Mouse (Mus musculus): ENCODE measurements at regions not wholly inside any gene's neighbourhood (a gene's known extent, or its start where the extent isn't known, plus 50 kb on each side); places are given as distances from the start of the nearest gene placed in this dataset.

- WGBS, result 90% methylated on average over 1 of the region's 1 CpGs
- no peak for DNase-seq (ENCODE audit: low spot score)
- no peaks in the 10 kb centered on the region for H3K27me3 ChIP-seq (replicated peaks; ENCODE audit: low read depth, poor library complexity, severe bottlenecking)
- no peaks in the 10 kb centered on the region for H3K36me3 ChIP-seq (replicated peaks)
- no peaks in the 10 kb centered on the region for H3K9me3 ChIP-seq
- no peak overlapping the region for H3K27ac ChIP-seq (replicated peaks)
- H3K4me1 ChIP-seq, result no peaks in the 10 kb centered on the region
- H3K4me3 ChIP-seq, result no peak overlapping the region
These were observed 2845.4 kb upstream of the Lrrc6 start for GRCm38 (mm10) chr15:69346065-69346464.

GRCm38 (mm10) chr15:69342759-69343158 is 2842.0 kb upstream of the Lrrc6 start:
- no peak for DNase-seq (ENCODE audit: low spot score)
- Histone ChIP-seq H3K4me3 (no peak overlapping the region), H3K27ac (replicated peaks) (no peak overlapping the region), H3K9me3 (no peaks in the 10 kb centered on the region), H3K27me3 (replicated peaks; ENCODE audit: low read depth, poor library complexity, severe bottlenecking) (no peaks in the 10 kb centered on the region), H3K4me1 (no peaks in the 10 kb centered on the region), H3K36me3 (replicated peaks) (no peaks in the 10 kb centered on the region)
- WGBS, result 59% methylated on average over 2 of the region's 2 CpGs

- 89% methylated on average over 2 of the region's 2 CpGs for WGBS
- no peaks in the 10 kb centered on the region for H3K4me1 ChIP-seq
- no peak overlapping the region for H3K27ac ChIP-seq (replicated peaks)
These were observed 2835.8 kb upstream of the Lrrc6 start for GRCm38 (mm10) chr15:69336491-69336890.

DNA sequence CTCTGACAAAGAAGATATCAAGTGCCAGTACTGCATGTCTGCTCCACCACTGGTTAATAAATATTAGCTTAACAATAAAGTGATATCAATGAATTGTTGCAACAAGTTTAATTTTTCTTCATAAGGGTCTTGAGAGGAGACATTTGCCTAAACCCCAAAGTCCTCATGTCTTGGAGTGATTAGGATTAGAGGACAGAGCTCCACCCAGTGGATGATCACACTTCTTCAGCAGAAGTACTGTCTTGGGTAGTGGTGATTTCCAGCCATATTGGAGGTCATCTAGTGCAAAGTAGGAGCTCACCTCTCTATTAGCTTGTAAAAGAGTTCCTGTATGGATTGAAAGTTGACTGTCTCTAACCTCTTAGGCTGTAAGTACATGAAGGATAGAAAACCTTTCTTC is 2825.8 kb upstream of the Lrrc6 start:
- Histone ChIP-seq H3K27me3 (replicated peaks; ENCODE audit: low read depth, poor library complexity, severe bottlenecking) (no peaks in the 10 kb centered on the region), H3K9me3 (no peaks in the 10 kb centered on the region), H3K4me1 (no peaks in the 10 kb centered on the region), H3K36me3 (replicated peaks) (no peaks in the 10 kb centered on the region), H3K27ac (replicated peaks) (no peak overlapping the region), H3K4me3 (no peak overlapping the region)
- DNase-seq (ENCODE audit: low spot score), result no peak

More at GRCm38 (mm10) chr15:69336491-69336890, 2835.8 kb upstream of the Lrrc6 start:
- Histone ChIP-seq H3K36me3 (replicated peaks) (no peaks in the 10 kb centered on the region), H3K4me3 (no peak overlapping the region), H3K27me3 (replicated peaks; ENCODE audit: low read depth, poor library complexity, severe bottlenecking) (no peaks in the 10 kb centered on the region), H3K9me3 (no peaks in the 10 kb centered on the region)
- no peak for DNase-seq (ENCODE audit: low spot score)

- no peaks in the 10 kb centered on the region for H3K4me1 ChIP-seq
- 84% methylated on average over 5 of the region's 5 CpGs for WGBS
These were observed 2802.4 kb upstream of the Lrrc6 start for GRCm38 (mm10) chr15:69303100-69303499.

DNA sequence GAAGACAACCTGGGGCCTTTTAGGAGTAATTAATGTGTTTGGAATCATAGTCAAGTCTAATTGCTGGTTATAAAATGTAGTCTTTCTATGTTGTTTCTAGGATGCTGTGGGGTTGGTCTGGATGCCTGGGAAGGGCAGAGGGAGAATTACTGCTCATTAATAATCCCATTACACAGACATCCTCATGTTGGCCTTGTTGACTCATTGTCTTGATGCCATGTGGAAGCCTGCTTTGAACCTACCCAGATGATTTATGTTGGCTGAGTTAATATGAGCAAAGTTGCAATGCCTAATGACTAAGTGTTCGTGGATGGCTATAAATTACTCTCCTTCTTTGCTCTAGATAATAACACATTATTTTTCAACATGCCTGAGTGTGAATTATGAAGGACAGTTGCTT is 2790.6 kb upstream of the Lrrc6 start:
- no peak overlapping the region for H3K4me3 ChIP-seq
- WGBS, result 73% methylated on average over 1 of the region's 1 CpGs
- no peaks in the 10 kb centered on the region for H3K27me3 ChIP-seq (replicated peaks; ENCODE audit: low read depth, poor library complexity, severe bottlenecking)
- no peaks in the 10 kb centered on the region for H3K9me3 ChIP-seq
- no peaks in the 10 kb centered on the region for H3K4me1 ChIP-seq
- H3K27ac ChIP-seq (replicated peaks), result no peak overlapping the region
- no peaks in the 10 kb centered on the region for H3K36me3 ChIP-seq (replicated peaks)
- DNase-seq (ENCODE audit: low spot score), result no peak

More at GRCm38 (mm10) chr15:69303100-69303499, 2802.4 kb upstream of the Lrrc6 start:
- Histone ChIP-seq H3K27ac (replicated peaks) (no peak overlapping the region), H3K27me3 (replicated peaks; ENCODE audit: low read depth, poor library complexity, severe bottlenecking) (no peaks in the 10 kb centered on the region), H3K9me3 (no peaks in the 10 kb centered on the region), H3K36me3 (replicated peaks) (no peaks in the 10 kb centered on the region), H3K4me3 (no peak overlapping the region)
- DNase-seq (ENCODE audit: low spot score), result no peak

- no peak overlapping the region for H3K4me3 ChIP-seq
- no peaks in the 10 kb centered on the region for H3K9me3 ChIP-seq
- peak; percentile 9 for DNase-seq (ENCODE audit: low spot score)
- H3K36me3 ChIP-seq (replicated peaks), result no peaks in the 10 kb centered on the region
- peaks cover 10% of the 10 kb centered on the region for H3K4me1 ChIP-seq
- no peak overlapping the region for H3K27ac ChIP-seq (replicated peaks)
- no peaks in the 10 kb centered on the region for H3K27me3 ChIP-seq (replicated peaks; ENCODE audit: low read depth, poor library complexity, severe bottlenecking)
These were observed 2775.0 kb upstream of the Lrrc6 start for GRCm38 (mm10) chr15:69275546-69276255.

DNA sequence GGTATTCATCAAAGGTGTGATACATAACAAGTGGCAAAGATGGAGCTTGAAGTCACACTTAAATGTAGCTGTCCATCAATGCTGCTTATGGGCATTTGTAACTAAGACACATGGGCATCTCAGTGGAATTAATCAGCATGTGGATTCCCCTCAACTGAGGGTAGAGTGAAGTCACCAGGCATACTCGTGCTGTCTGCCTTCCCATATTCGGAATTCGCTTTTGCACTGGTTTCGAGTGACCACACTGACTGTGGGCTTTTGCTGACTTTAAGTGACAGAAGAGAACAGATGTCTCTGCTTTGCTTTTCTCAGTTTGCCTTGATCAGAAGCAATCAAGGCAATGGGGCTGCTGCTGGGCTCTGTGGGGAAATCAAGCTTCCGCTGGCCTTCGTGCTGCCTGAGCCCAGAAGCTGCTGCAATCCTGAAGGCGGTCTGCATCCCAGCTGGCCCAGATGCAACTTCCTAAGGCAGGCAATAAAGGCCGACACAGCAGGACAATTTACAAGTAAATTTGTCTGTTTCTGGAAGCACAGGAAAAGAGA is 2773.6 kb upstream of the Lrrc6 start:
- no peak overlapping the region for H3K4me3 ChIP-seq
- peaks cover 10% of the 10 kb centered on the region for H3K4me1 ChIP-seq
- peak; percentile 29 for DNase-seq (ENCODE audit: low spot score)
- no peaks in the 10 kb centered on the region for H3K9me3 ChIP-seq
- 67% methylated on average over 8 of the region's 8 CpGs for WGBS
- no peak overlapping the region for H3K27ac ChIP-seq (replicated peaks)
- no peaks in the 10 kb centered on the region for H3K36me3 ChIP-seq (replicated peaks)
- H3K27me3 ChIP-seq (replicated peaks; ENCODE audit: low read depth, poor library complexity, severe bottlenecking), result no peaks in the 10 kb centered on the region

DNA sequence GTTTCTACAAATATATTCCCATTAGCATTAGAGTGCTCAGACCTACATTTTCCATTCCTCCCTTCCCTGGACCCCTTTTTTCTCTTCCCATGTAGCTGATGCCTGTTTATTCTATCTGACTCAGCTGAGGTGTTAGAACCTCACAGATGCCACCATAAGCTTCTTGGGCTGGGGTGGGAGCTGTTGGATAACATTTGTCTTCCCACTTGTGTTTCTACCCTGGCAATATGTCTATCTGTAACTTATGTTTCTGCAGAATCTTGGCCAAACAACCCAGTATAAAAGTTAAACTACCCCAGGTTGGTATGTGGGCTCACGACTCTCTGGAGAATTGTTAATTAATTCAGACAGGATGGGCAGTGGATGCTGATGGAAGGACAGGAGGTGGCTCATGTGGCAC is 2772.8 kb upstream of the Lrrc6 start:
- no peak for DNase-seq (ENCODE audit: low spot score)
- H3K4me3 ChIP-seq, result no peak overlapping the region
- H3K27ac ChIP-seq (replicated peaks), result no peak overlapping the region
- no peaks in the 10 kb centered on the region for H3K9me3 ChIP-seq
- peaks cover 10% of the 10 kb centered on the region for H3K4me1 ChIP-seq
- H3K27me3 ChIP-seq (replicated peaks; ENCODE audit: low read depth, poor library complexity, severe bottlenecking), result no peaks in the 10 kb centered on the region
- H3K36me3 ChIP-seq (replicated peaks), result no peaks in the 10 kb centered on the region
- 82% methylated on average over 1 of the region's 1 CpGs for WGBS

GRCm38 (mm10) chr15:69261940-69262339 is 2761.2 kb upstream of the Lrrc6 start:
- no peak for DNase-seq (ENCODE audit: low spot score)
- Histone ChIP-seq H3K9me3 (no peaks in the 10 kb centered on the region), H3K4me3 (no peak overlapping the region), H3K36me3 (replicated peaks) (no peaks in the 10 kb centered on the region), H3K4me1 (peaks cover 5% of the 10 kb centered on the region), H3K27me3 (replicated peaks; ENCODE audit: low read depth, poor library complexity, severe bottlenecking) (no peaks in the 10 kb centered on the region), H3K27ac (replicated peaks) (no peak overlapping the region)
- 93% methylated on average over 1 of the region's 1 CpGs for WGBS

DNA sequence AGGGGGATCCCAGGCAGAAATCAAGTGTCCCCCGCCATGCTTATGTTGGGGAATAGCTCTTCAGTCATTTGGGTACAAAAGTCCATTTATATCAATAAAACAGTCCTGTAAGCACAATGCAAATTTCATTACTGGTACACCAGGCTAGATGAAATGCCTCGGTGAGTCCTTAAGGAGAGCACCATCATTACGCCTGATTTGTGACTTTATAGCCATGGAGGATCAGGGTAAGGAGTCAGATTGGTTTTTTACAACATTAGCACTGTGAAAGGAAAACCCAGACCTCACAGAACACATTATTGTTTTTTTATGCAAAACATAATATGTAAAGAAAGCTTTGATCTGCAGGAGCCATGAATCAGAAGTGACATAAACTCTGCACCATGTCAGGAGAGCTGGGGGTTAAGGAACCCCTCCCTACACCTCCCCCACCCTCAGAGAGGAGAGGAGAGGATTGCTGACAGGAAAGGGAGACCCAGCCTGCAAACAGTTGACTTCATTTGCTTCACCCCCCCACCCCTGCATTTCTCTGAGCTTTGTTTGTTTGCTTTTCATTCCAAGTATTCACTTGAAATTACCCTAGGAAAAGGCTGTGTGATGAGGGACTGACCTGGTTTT is 2756.6 kb upstream of the Lrrc6 start:
- H3K27me3 ChIP-seq (replicated peaks; ENCODE audit: low read depth, poor library complexity, severe bottlenecking), result no peaks in the 10 kb centered on the region
- 85% methylated on average over 3 of the region's 3 CpGs for WGBS
- peaks cover 5% of the 10 kb centered on the region for H3K4me1 ChIP-seq
- no peaks in the 10 kb centered on the region for H3K36me3 ChIP-seq (replicated peaks)
- peak; percentile 17 for DNase-seq (ENCODE audit: low spot score)
- H3K27ac ChIP-seq (replicated peaks), result no peak overlapping the region
- H3K4me3 ChIP-seq, result no peak overlapping the region
- no peaks in the 10 kb centered on the region for H3K9me3 ChIP-seq

GRCm38 (mm10) chr15:69253698-69254097 is 2753.0 kb upstream of the Lrrc6 start:
- H3K9me3 ChIP-seq, result no peaks in the 10 kb centered on the region
- H3K4me1 ChIP-seq, result peaks cover 5% of the 10 kb centered on the region
- DNase-seq (ENCODE audit: low spot score), result no peak
- H3K27ac ChIP-seq (replicated peaks), result no peak overlapping the region
- WGBS, result 91% methylated on average over 2 of the region's 2 CpGs
- H3K27me3 ChIP-seq (replicated peaks; ENCODE audit: low read depth, poor library complexity, severe bottlenecking), result no peaks in the 10 kb centered on the region
- H3K36me3 ChIP-seq (replicated peaks), result no peaks in the 10 kb centered on the region
- H3K4me3 ChIP-seq, result no peak overlapping the region

DNA sequence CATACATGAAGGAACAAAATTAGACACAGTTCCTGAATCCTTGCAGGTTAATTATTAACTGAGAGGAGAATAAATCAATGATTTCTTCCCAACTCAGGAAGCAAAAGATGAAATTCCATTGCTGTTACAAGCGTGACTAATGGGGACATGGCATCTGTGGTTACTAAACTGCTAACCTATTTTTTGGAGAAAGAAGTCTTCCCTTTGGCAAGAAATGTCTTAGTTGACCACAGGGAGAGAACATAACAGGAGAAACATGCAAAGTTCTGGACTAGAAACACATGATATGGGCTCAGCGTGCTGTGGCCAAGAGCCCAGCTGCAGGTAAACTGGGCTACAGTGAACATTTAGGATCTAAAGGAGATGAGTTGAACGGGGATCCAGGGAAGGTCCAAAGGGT is 2751.4 kb upstream of the Lrrc6 start:
- H3K36me3 ChIP-seq (replicated peaks), result no peaks in the 10 kb centered on the region
- H3K27ac ChIP-seq (replicated peaks), result no peak overlapping the region
- no peak overlapping the region for H3K4me3 ChIP-seq
- H3K4me1 ChIP-seq, result no peaks in the 10 kb centered on the region
- H3K9me3 ChIP-seq, result no peaks in the 10 kb centered on the region
- 87% methylated on average over 3 of the region's 3 CpGs for WGBS
- H3K27me3 ChIP-seq (replicated peaks; ENCODE audit: low read depth, poor library complexity, severe bottlenecking), result no peaks in the 10 kb centered on the region
- DNase-seq (ENCODE audit: low spot score), result no peak
